Mouse (Mus musculus) cerebellum, adult 2 months (tissue): ENCODE measurements around the gene Hunk. TPM values are rescaled to one million over a fixed set of nuclear protein-coding genes. Genes with fewer than 3 reads are reported as not detected.

Experiments used
- DNase-seq, 2 experiments: peaks; one replicate each; pipeline ENCODE4 v3.0.0; 2021
- H3K27ac ChIP-seq: fragments of 200-500 bp; 2 replicates; pipeline ENCODE4 v1.5.1; 2012; ENCODE audit warnings: low read length, control low read depth, inconsistent platforms; ENCODE audit not compliant: insufficient read depth
- H3K27me3 ChIP-seq: fragments of 200-500 bp; 2 replicates; pipeline ENCODE4 v1.6.1; 2012; ENCODE audit warnings: inconsistent platforms, mild to moderate bottlenecking, low read length, moderate library complexity; ENCODE audit not compliant: control insufficient read depth, insufficient read depth
- H3K4me1 ChIP-seq: fragments of 200-500 bp; 2 replicates; pipeline ENCODE4 v1.6.1; 2011; ENCODE audit warnings: low read length; ENCODE audit not compliant: control insufficient read depth, insufficient read depth
- H3K4me3 ChIP-seq: fragments of 200-500 bp; replicated peaks from 2 replicates; pipeline ENCODE3; 2011; ENCODE audit warnings: mild to moderate bottlenecking, low read depth, low read length, control low read depth; ENCODE audit not compliant: insufficient read depth
- CTCF ChIP-seq: fragments of 200-500 bp; IDR thresholded peaks from 2 replicates; pipeline ENCODE4 v1.5.1; 2011; ENCODE audit warnings: low read depth, mild to moderate bottlenecking, control low read depth, low read length, moderate library complexity, borderline replicate concordance; ENCODE audit not compliant: insufficient read depth
- POLR2A ChIP-seq: fragments of 200-500 bp; IDR thresholded peaks from 2 replicates; pipeline ENCODE4 v1.6.1; 2011; ENCODE audit warnings: low read length, control low read depth, borderline replicate concordance; ENCODE audit not compliant: insufficient read depth
- WGBS: fragments of 180-500 bp; shearing (Covaris S2); methylation state at CpG from one replicate; pipeline ENCODE4 v1.1.7; 2018; 5-methylcytosine and 5-hydroxymethylcytosine counted together
- polyA plus RNA-seq: library from polyadenylated mRNA; depleted of rRNA; stranded (reverse); fragments of >200 nt; gene quantifications from 2 replicates; pipeline ENCODE4 v1.2.3, GENCODE M21; 2012

Gene Hunk
- polyA plus RNA-seq, 1 experiment, result 12.6 TPM

DNA sequence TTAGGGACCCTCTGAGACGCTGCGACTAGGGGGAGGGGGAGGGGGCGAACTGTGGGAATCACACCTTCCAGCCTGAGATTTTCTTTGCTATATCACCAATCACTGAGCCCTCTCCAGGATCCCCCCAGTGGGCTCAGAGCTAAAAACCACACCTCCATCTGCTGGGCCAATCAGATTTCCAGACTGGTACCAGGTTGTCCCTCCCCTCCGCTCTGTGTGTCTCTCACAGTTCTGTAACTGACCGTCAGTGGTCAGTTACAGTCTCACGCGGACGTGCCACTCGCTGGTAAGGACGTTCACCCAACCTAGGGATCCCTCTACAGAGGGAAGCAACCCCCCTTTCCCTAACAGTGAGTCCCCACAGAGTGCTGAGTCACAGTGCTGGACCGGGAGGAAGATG lies 111.1 kb downstream of the Hunk start:
- Histone ChIP-seq H3K27me3 (no peaks in the 10 kb centered on the region), H3K4me3 (no peak overlapping the region), H3K27ac (no peak overlapping the region), H3K4me1 (no peaks in the 10 kb centered on the region; the same call in 1 of the 2 replicates)
- 44% methylated on average over 11 of the region's 11 CpGs for whole genome bisulfite sequencing
- TF ChIP-seq CTCF, result no peak
- TF ChIP-seq POLR2A, result no peak
- no peak for DNase-seq

DNA sequence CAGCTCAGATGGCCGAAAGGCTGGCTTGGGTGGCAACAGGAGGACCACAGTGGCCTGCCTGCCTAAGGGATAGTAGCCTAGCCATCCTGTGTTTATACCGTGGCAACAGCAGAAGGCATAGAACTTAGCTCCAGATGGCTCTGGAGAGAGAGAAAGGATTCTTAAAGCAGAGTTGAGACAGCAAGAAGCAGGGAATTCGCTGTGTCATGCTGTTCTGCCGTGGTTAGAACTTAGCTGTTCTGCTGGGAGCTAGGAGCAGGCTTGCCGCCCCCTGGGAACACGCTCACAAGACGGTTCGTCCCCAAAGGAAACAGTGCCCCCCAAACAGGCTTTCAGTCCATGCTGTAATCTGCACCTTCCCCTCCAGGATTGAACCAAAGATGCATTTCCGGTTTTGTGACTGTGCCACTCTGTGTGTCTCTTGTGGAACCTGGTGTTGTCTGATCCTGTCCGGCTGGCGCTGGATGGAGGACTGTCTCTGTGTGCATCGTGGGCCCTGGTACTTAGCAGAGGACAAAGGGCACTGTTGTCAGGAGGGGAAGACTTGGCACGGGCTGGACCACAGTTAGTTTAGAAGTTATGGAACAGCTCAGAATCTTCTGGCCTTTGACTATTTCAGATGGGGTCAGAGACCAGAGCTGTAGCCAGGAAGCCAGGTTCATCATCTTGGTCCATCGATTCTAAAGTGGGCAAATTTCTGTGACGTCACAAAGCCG lies 112.1 kb downstream of the Hunk start:
- Histone ChIP-seq H3K4me1 (no peaks in the 10 kb centered on the region; the same call in 1 of the 2 replicates), H3K27me3 (no peaks in the 10 kb centered on the region), H3K4me3 (no peak overlapping the region), H3K27ac (no peak overlapping the region)
- DNase-seq, result peak in 1 of 2 experiments; percentile 13
- WGBS, result 61% methylated on average over 16 of the region's 16 CpGs
- no peak for TF ChIP-seq POLR2A
- no peak for TF ChIP-seq CTCF

DNA sequence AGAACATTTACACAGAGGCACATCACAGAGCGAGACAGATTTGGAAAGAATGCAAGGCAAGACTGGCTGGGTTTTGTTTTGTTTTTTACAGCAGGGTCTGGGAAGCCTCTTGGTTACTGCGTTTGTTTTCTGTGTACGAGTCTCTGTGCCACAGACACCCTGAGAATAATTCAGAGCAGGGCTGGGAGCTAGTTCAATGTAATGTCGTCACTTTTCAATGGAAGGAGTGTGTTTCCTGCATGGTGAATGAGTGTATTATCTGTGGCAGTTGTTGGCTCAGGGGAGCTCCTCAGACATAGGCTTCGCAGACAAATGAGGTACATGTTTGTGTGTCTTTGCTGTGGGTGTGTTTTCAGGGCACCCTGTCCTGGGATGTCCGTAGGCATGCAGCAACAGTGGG lies 115.0 kb downstream of the Hunk start:
- no peaks in the 10 kb centered on the region; the same call in 1 of the 2 replicates for H3K4me1 ChIP-seq
- WGBS, result 80% methylated on average over 6 of the region's 6 CpGs
- DNase-seq, result no peak
- no peak overlapping the region for H3K27ac ChIP-seq
- TF ChIP-seq POLR2A (no peak), CTCF (no peak)
- no peaks in the 10 kb centered on the region for H3K27me3 ChIP-seq
- H3K4me3 ChIP-seq, result no peak overlapping the region

DNA sequence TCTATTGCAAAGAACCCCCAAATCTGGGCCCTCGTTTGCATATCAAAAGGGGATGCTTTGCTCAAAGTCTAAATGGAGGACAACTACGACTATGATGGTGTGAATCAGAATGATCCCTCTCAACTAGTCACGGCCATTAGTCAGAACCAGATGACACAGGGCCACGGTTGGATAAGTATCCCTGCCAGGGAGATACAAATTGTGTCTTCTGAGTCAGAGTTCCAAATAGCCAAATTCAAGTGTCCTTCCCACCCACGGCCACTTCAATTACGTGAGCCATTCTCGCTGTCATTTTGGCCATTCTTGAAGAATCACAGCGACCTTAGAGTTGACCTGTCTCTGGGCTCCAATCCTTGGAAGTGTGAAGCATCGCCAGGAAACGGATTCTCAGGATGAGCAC lies 119.4 kb downstream of the Hunk start:
- Histone ChIP-seq H3K4me1 (no peaks in the 10 kb centered on the region), H3K27me3 (no peaks in the 10 kb centered on the region)

DNA sequence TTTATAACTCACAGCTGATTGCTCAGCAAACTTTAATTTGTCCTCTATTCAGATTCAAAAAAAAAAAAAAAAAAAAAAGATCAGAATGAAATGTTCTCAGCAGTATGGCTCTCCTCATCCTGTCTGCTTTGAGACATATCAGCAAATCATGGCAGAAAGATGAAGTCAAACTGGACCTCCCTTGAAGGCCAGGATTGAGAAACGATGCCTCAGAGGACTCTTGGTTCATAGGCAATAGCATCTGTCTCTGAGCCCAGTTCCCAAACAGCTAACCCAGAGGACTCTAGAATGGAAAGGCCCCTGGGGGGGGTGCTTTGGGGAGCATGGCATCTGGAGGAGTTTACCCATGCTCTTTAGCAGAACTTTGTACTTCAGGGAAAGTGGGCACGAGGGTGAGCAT lies 119.9 kb downstream of the Hunk start:
- no peaks in the 10 kb centered on the region for H3K4me1 ChIP-seq
- DNase-seq, result no peak
- H3K27me3 ChIP-seq, result no peaks in the 10 kb centered on the region
- no peak overlapping the region for H3K4me3 ChIP-seq
- no peak overlapping the region for H3K27ac ChIP-seq
- TF ChIP-seq POLR2A (no peak), CTCF (no peak)
- WGBS, result 84% methylated on average over 2 of the region's 2 CpGs

More for the DNA sequence above, 119.4 kb downstream of the Hunk start:
- no peak for TF ChIP-seq POLR2A
- TF ChIP-seq CTCF, result no peak
- Histone ChIP-seq H3K27ac (no peak overlapping the region), H3K4me3 (no peak overlapping the region)
- DNase-seq, result no peak
- 71% methylated on average over 10 of the region's 10 CpGs for WGBS

DNA sequence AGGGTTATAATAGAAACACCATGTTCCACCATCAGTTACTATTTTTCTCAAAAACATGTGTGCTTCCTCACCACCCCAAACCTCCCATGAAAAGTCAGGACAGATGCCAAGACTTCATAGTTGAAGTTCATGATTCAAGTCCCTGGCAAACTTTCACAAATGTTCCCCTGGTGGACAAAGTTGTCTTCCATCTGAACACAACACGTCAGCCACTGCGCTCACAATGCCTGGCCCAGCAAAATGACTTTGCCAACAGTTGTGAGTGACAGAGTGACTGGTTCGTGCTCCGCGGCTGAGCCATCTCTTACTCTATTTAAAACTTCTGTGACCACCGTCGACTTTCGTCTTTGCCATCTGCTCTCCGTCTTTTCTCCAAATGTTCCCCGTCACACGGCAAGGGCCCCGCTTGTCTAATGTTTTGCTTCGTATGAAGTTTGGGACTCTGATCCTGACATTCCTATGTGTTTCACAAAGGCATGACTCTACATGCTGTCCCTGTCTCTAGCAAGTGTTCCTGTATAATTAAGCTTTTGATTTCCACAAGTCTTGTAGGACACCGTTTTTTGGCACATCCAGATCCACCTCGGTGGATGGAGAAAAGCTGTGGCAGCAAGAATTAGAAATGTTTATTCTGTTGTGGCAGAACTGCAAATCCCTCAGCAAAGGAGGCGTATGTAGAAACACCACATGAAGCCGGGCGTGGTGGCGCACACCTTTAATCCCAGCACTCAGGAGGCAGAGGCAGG lies 125.9 kb downstream of the Hunk start:
- 36% methylated on average over 19 of the region's 19 CpGs for WGBS
- no peak overlapping the region for H3K27ac ChIP-seq
- no peaks in the 10 kb centered on the region for H3K4me1 ChIP-seq
- no peak for DNase-seq
- no peaks in the 10 kb centered on the region for H3K27me3 ChIP-seq
- H3K4me3 ChIP-seq, result no peak overlapping the region
- TF ChIP-seq POLR2A, result no peak
- no peak for TF ChIP-seq CTCF

DNA sequence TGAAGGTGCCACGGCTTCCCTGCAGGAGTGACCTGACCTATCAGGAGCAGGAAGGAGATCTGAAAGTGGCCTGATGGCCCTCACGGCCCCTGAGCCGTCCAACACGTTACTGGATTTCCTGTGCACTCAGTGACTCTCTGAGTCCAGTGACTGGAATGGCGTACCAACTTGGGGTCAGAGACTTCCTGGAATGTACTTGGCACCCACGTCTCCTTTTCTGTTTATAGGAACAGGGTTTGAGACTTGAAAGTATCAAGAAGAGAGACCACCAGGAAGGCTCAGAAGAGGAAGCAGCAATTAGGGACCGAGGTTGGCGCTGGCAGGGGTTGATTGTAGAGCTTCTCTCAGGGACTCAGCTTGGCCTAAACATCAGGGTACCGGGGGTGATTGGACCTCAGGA lies 131.2 kb downstream of the Hunk start:
- 59% methylated on average over 9 of the region's 9 CpGs for WGBS
- no peaks in the 10 kb centered on the region for H3K27me3 ChIP-seq
- no peak for DNase-seq

DNA sequence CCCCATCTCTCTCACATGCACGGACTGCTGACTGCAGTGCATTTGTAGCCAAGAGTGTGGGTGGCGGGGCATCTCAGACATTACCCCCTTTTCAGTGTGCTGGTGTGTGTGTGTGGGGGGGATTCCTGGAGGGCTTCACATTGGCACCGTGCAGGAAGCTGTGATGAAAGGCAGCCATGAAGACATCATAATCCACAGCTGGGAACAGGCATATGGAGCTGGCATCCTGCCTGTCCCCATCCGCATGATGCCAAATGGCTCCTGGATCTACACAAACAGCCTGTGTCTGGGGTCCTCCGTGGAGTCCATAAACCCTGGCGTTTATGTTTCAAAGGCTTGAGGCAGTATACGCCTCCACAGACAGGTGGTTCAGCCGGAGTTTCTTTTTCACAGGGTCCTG lies 132.4 kb downstream of the Hunk start:
- no peaks in the 10 kb centered on the region for H3K27me3 ChIP-seq
- H3K4me1 ChIP-seq, result no peaks in the 10 kb centered on the region
- no peak overlapping the region for H3K27ac ChIP-seq
- H3K4me3 ChIP-seq, result no peak overlapping the region
- TF ChIP-seq POLR2A, result no peak
- no peak for TF ChIP-seq CTCF
- 24% methylated on average over 8 of the region's 8 CpGs for WGBS
- DNase-seq, result no peak

More for the DNA sequence above, 131.2 kb downstream of the Hunk start:
- Histone ChIP-seq H3K4me3 (no peak overlapping the region), H3K4me1 (no peaks in the 10 kb centered on the region), H3K27ac (no peak overlapping the region)
- TF ChIP-seq POLR2A (no peak), CTCF (no peak)
